Mouse (Mus musculus): ENCODE measurements around the gene D10Jhu81e.

- TF ChIP-seq RAD21 (IDR thresholded peaks at IDR 0.05; ENCODE audit: low read depth, low read length) (no peak), TBP (IDR thresholded peaks at IDR 0.05; ENCODE audit: low read depth, low read length) (no peak), MAFK (IDR thresholded peaks at IDR 0.05; ENCODE audit: borderline replicate concordance, low read depth, low read length) (no peak), E2F4 (IDR thresholded peaks at IDR 0.05; ENCODE audit: borderline replicate concordance, low read depth, low read length) (no peak), ZC3H11A (IDR thresholded peaks at IDR 0.05; ENCODE audit: low read depth, low read length) (no peak), MXI1 (IDR thresholded peaks at IDR 0.05; ENCODE audit: low read depth, low read length) (no peak), RCOR1 (IDR thresholded peaks at IDR 0.05; ENCODE audit: low read depth, low read length) (no peak), ZMIZ1 (IDR thresholded peaks at IDR 0.05; ENCODE audit: low read depth, low read length) (no peak)
These were observed 49.0 kb upstream of the D10Jhu81e start for GRCm38 (mm10) chr10:78218576-78218975.
